Comparison of ENCODE assay signal across 11 mouse cellular contexts in the genomic region with DNA sequence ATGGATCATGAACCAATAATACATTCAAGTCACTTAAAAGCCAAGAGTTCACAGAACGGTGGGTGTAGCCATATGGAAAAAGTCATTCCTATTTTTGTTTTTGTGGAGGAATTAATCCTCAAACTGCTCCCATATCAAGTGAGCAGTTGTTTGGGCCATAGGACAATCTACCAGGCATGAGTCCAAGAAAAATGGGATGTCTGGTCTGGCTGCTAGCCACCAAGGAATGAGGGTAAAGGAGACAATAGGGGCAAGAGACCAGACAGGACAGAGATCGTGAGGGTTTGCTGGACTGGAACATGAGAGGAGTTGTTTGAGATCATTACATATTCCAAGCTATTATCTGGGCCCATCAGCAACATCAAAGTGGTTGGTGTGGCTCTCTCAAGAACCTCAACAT.
DNase-seq lines count a peak whose midpoint lies in the region; ATAC-seq lines count a peak whose summit lies in the region.
"Had no signal": no experiment of that assay in that cellular context is flagged by ENCODE, and none has a peak within 500 bp of the region (broad histone marks: within the 10 kb centered on the region; RNA-seq: fewer than 3 reads in every experiment).

No protein-coding gene starts in this region.

- no peak overlapping the region for H3K4me3 ChIP-seq in heart, embryonic 11.5 days (ENCODE audit: low read depth, low read length)
- no peak overlapping the region for H3K4me3 ChIP-seq in neural tube, embryonic 15.5 days (replicated peaks)
- H3K4me3 ChIP-seq in midbrain, embryonic 15.5 days = no peak overlapping the region
- H3K4me3 ChIP-seq: hindbrain, embryonic 15.5 days had no signal

- no peak overlapping the region for H3K4me2 ChIP-seq in heart, embryonic 11.5 days
- no peak overlapping the region for H3K4me2 ChIP-seq in neural tube, embryonic 15.5 days
- no peak overlapping the region for H3K4me2 ChIP-seq in midbrain, embryonic 15.5 days
- H3K4me2 ChIP-seq: hindbrain, embryonic 15.5 days; liver, embryonic 11.5 days had no signal

- WGBS in heart, embryonic 11.5 days (ENCODE audit: insufficient replicate concordance) = 58% methylated on average over 2 of the region's 2 CpGs
- 68% methylated on average over 2 of the region's 2 CpGs for WGBS in neural tube, embryonic 15.5 days
- 57% methylated on average over 2 of the region's 2 CpGs for WGBS in midbrain, embryonic 15.5 days

- H3K9ac ChIP-seq in heart, embryonic 11.5 days (ENCODE audit: low read depth, low read length) = no peak overlapping the region
- H3K9ac ChIP-seq in neural tube, embryonic 15.5 days (replicated peaks) = no peak overlapping the region
- no peak overlapping the region for H3K9ac ChIP-seq in midbrain, embryonic 15.5 days
- H3K9ac ChIP-seq: hindbrain, embryonic 15.5 days had no signal

- no peaks in the 10 kb centered on the region for H3K36me3 ChIP-seq in heart, embryonic 11.5 days (ENCODE audit: control insufficient read depth, insufficient read depth, low read length)
- H3K36me3 ChIP-seq in neural tube, embryonic 15.5 days = no peaks in the 10 kb centered on the region
- no peaks in the 10 kb centered on the region for H3K36me3 ChIP-seq in midbrain, embryonic 15.5 days (replicated peaks)
- H3K36me3 ChIP-seq: hindbrain, embryonic 15.5 days had no signal

- peaks cover 26% of the 10 kb centered on the region for H3K4me1 ChIP-seq in heart, embryonic 11.5 days (ENCODE audit: control insufficient read depth, insufficient read depth, low read length)
- peaks cover 17% of the 10 kb centered on the region for H3K4me1 ChIP-seq in neural tube, embryonic 15.5 days
- peaks cover 14% of the 10 kb centered on the region for H3K4me1 ChIP-seq in midbrain, embryonic 15.5 days

- H3K27me3 ChIP-seq in heart, embryonic 11.5 days (ENCODE audit: control insufficient read depth, insufficient read depth, low read length) = no peaks in the 10 kb centered on the region
- H3K27me3 ChIP-seq in neural tube, embryonic 15.5 days (replicated peaks) = no peaks in the 10 kb centered on the region
- H3K27me3 ChIP-seq in midbrain, embryonic 15.5 days (replicated peaks) = no peaks in the 10 kb centered on the region
- H3K27me3 ChIP-seq: hindbrain, embryonic 15.5 days had no signal

- H3K9me3 ChIP-seq in heart, embryonic 11.5 days (replicated peaks; ENCODE audit: control insufficient read depth, low read length) = no peaks in the 10 kb centered on the region
- H3K9me3 ChIP-seq in neural tube, embryonic 15.5 days (replicated peaks) = no peaks in the 10 kb centered on the region
- no peaks in the 10 kb centered on the region for H3K9me3 ChIP-seq in midbrain, embryonic 15.5 days
- H3K9me3 ChIP-seq: hindbrain, embryonic 15.5 days had no signal

- DNase-seq in heart, adult 9 months (ENCODE audit: low spot score in 2 of 2) = peak; percentile 4 to 12
- peak; percentile 17 to 32 for DNase-seq in lung, postnatal 4 days
- DNase-seq in lung, adult 18-20 months = no peak
- DNase-seq in cerebellum, postnatal 10 days = peak; percentile 34 to 36
- DNase-seq: right cerebral cortex, postnatal 25 days; thymus, adult 18-20 months had no signal

- H3K27ac ChIP-seq in heart, embryonic 11.5 days (ENCODE audit: low read depth, low read length) = no peak overlapping the region; the same call in 1 of the 2 replicates
- H3K27ac ChIP-seq in neural tube, embryonic 15.5 days (replicated peaks) = no peak overlapping the region
- H3K27ac ChIP-seq in midbrain, embryonic 15.5 days = no peak overlapping the region
- H3K27ac ChIP-seq: hindbrain, embryonic 15.5 days had no signal

- ATAC-seq in heart, embryonic 11.5 days (replicated peaks; ENCODE audit: insufficient number of reproducible peaks, low FRiP score, low TSS enrichment) = no peak
- ATAC-seq in neural tube, embryonic 15.5 days (ENCODE audit: low FRiP score) = no peak
- ATAC-seq in midbrain, embryonic 15.5 days (replicated peaks) = no peak

Comparison
In these comparisons a context has a peak if more than half of its experiments do, and no peak if none do; other contexts are left out.
1. DNase-seq: peak in heart, adult 9 months (2 of 2), lung, postnatal 4 days (2 of 2) and cerebellum, postnatal 10 days (2 of 2); none in lung, adult 18-20 months (0 of 2).